Mouse (Mus musculus) kidney, embryonic 14.5 days (tissue): Measurements from ENCODE around the gene Zar1l. TPM values are rescaled to one million over a fixed set of nuclear protein-coding genes. Genes with fewer than 3 reads are reported as not detected.

Experiments used
- ATAC-seq: fragments of 200-750 bp; cut with Nextera tagmentation; 2 replicates; pipeline ENCODE4 v1.8.0; 2017; ENCODE audit warnings: moderate number of reproducible peaks, mild to moderate bottlenecking, moderate TSS enrichment, moderate library complexity; ENCODE audit not compliant: low FRiP score, low TSS enrichment
- H3K27ac ChIP-seq: fragments of 300-500 bp; sonication (generic); 2 replicates; pipeline ENCODE4 v1.5.1; 2014; ENCODE audit warnings: low read depth, mild to moderate bottlenecking, low read length, moderate library complexity, mixed read lengths
- H3K27me3 ChIP-seq: fragments of 300-500 bp; sonication (generic); 2 replicates; pipeline ENCODE4 v1.6.1; 2014; ENCODE audit warnings: mild to moderate bottlenecking, low read length; ENCODE audit not compliant: control insufficient read depth, insufficient read depth
- H3K36me3 ChIP-seq: fragments of 300-500 bp; sonication (generic); 2 replicates; pipeline ENCODE4 v1.6.1; 2014; ENCODE audit warnings: low read length, mixed read lengths; ENCODE audit not compliant: control insufficient read depth, insufficient read depth
- H3K4me1 ChIP-seq: fragments of 300-500 bp; sonication (generic); 2 replicates; pipeline ENCODE4 v1.6.1; 2014; ENCODE audit warnings: low read length, mixed read lengths; ENCODE audit not compliant: control insufficient read depth, insufficient read depth
- H3K4me2 ChIP-seq: fragments of 300-500 bp; sonication (generic); replicated peaks from 2 replicates; pipeline ENCODE4 v1.6.1; 2014; ENCODE audit warnings: low read depth, mild to moderate bottlenecking, low read length
- H3K4me3 ChIP-seq: fragments of 300-500 bp; sonication (generic); 2 replicates; pipeline ENCODE4 v1.5.1; 2014; ENCODE audit warnings: mild to moderate bottlenecking, low read length
- H3K9ac ChIP-seq: fragments of 300-500 bp; sonication (generic); 2 replicates; pipeline ENCODE4 v1.6.1; 2014; ENCODE audit warnings: low read depth, mild to moderate bottlenecking, low read length, moderate library complexity
- H3K9me3 ChIP-seq: fragments of 300-500 bp; sonication (generic); 2 replicates; pipeline ENCODE4 v1.6.1; 2016; ENCODE audit warnings: low read length; ENCODE audit not compliant: control insufficient read depth
- WGBS: fragments of 180-500 bp; shearing (Covaris S2); extraction: QIAGEN DNeasy Blood & Tissue Kit; methylation state at CpG from one replicate; pipeline ENCODE4 v1.1.7; 2014; 5-methylcytosine and 5-hydroxymethylcytosine counted together
- polyA plus RNA-seq: library from polyadenylated mRNA; unstranded; fragments of >200 nt; fragmentation: Nextera tagmentation; extraction: Ambion mirVana; gene quantifications from 2 replicates; pipeline ENCODE4 v1.2.1, GENCODE M21; 2014

Gene Zar1l
- polyA plus RNA-seq, 1 experiment from 2014 or later: not detected

GRCm38 (mm10) chr5:150543184-150543583 is 25.2 kb upstream of the Zar1l start:
- Histone ChIP-seq H3K36me3 (peaks cover 19% of the 10 kb centered on the region; the same call in 1 of the 2 replicates), H3K27me3 (no peaks in the 10 kb centered on the region), H3K9me3 (peaks cover 3% of the 10 kb centered on the region; the same call in 1 of the 2 replicates), H3K27ac (no peak overlapping the region), H3K4me1 (no peaks in the 10 kb centered on the region), H3K4me2 (no peak overlapping the region), H3K9ac (no peak overlapping the region), H3K4me3 (no peak overlapping the region)
- ATAC-seq: no peak
- WGBS: 80% methylated on average over 2 of the region's 2 CpGs

GRCm38 (mm10) chr5:150541302-150541701 is 23.3 kb upstream of the Zar1l start:
- Histone ChIP-seq H3K36me3 (peaks cover 24% of the 10 kb centered on the region; the same call in 1 of the 2 replicates), H3K9ac (no peak overlapping the region), H3K4me3 (no peak overlapping the region), H3K4me2 (no peak overlapping the region), H3K9me3 (peaks cover 3% of the 10 kb centered on the region; the same call in 1 of the 2 replicates), H3K27ac (no peak overlapping the region), H3K27me3 (no peaks in the 10 kb centered on the region), H3K4me1 (no peaks in the 10 kb centered on the region)
- no peak for ATAC-seq
- 98% methylated on average over 1 of the region's 1 CpGs for WGBS

- peaks cover 6% of the 10 kb centered on the region; the same call in 1 of the 2 replicates for H3K36me3 ChIP-seq
- H3K4me3 ChIP-seq: no peak overlapping the region
- WGBS: 92% methylated on average over 2 of the region's 2 CpGs
Measured at GRCm38 (mm10) chr5:150525239-150525638, 7.3 kb upstream of the Zar1l start.

GRCm38 (mm10) chr5:150522867-150523234 is 4.9 kb upstream of the Zar1l start:
- Histone ChIP-seq H3K4me2 (peak overlapping the region; percentile 64), H3K27ac (peak overlapping the region; percentile 43; the same call in 1 of the 2 replicates)
- no peak for ATAC-seq

More at GRCm38 (mm10) chr5:150525239-150525638, 7.3 kb upstream of the Zar1l start:
- Histone ChIP-seq H3K27me3 (no peaks in the 10 kb centered on the region), H3K9me3 (no peaks in the 10 kb centered on the region), H3K27ac (no peak overlapping the region), H3K4me2 (no peak overlapping the region), H3K4me1 (peaks cover 4% of the 10 kb centered on the region; the same call in 1 of the 2 replicates), H3K9ac (no peak overlapping the region)
- no peak for ATAC-seq

GRCm38 (mm10) chr5:150521937-150522866 is 4.2 kb upstream of the Zar1l start, which contains the start of gene Brca2:
Gene Brca2 (plus strand): TSS chr5:150522630.
- 6% methylated on average over 63 of the region's 63 CpGs for WGBS
- peak; percentile 96 for ATAC-seq
- H3K36me3 ChIP-seq: no peaks in the 10 kb centered on the region

More at GRCm38 (mm10) chr5:150522867-150523234, 4.9 kb upstream of the Zar1l start:
- WGBS: 8% methylated on average over 11 of the region's 11 CpGs
- Histone ChIP-seq H3K9ac (peak overlapping the region; percentile 81), H3K36me3 (no peaks in the 10 kb centered on the region), H3K4me1 (peaks cover 4% of the 10 kb centered on the region; the same call in 1 of the 2 replicates), H3K9me3 (no peaks in the 10 kb centered on the region), H3K27me3 (no peaks in the 10 kb centered on the region), H3K4me3 (peak overlapping the region; percentile 57)

GRCm38 (mm10) chr5:150519551-150519950 is 1.6 kb upstream of the Zar1l start:
- ATAC-seq: no peak
- Histone ChIP-seq H3K27ac (no peak overlapping the region), H3K36me3 (no peaks in the 10 kb centered on the region), H3K27me3 (no peaks in the 10 kb centered on the region), H3K4me3 (no peak overlapping the region), H3K9me3 (no peaks in the 10 kb centered on the region), H3K4me2 (no peak overlapping the region), H3K9ac (no peak overlapping the region), H3K4me1 (peaks cover 4% of the 10 kb centered on the region; the same call in 1 of the 2 replicates)
- WGBS: 88% methylated on average over 1 of the region's 1 CpGs

More at GRCm38 (mm10) chr5:150521937-150522866, 4.2 kb upstream of the Zar1l start, which contains the start of gene Brca2:
- H3K27ac ChIP-seq: peak within 1 kb of the TSS; percentile 43; the same call in 1 of the 2 replicates
- H3K4me1 ChIP-seq: peaks cover 4% of the 10 kb centered on the region; the same call in 1 of the 2 replicates
- H3K4me2 ChIP-seq: peak within 1 kb of the TSS; percentile 64
- peak within 1 kb of the TSS; percentile 81 for H3K9ac ChIP-seq
- no peaks in the 10 kb centered on the region for H3K27me3 ChIP-seq
- H3K9me3 ChIP-seq: no peaks in the 10 kb centered on the region
- H3K4me3 ChIP-seq: peak within 1 kb of the TSS; percentile 57

- 76% methylated on average over 1 of the region's 1 CpGs for WGBS
- no peak overlapping the region for H3K4me2 ChIP-seq
- H3K9ac ChIP-seq: no peak overlapping the region
- no peaks in the 10 kb centered on the region for H3K27me3 ChIP-seq
- ATAC-seq: no peak
- H3K9me3 ChIP-seq: no peaks in the 10 kb centered on the region
- H3K27ac ChIP-seq: no peak overlapping the region
- no peaks in the 10 kb centered on the region for H3K4me1 ChIP-seq
- no peak overlapping the region for H3K4me3 ChIP-seq
- H3K36me3 ChIP-seq: no peaks in the 10 kb centered on the region
Measured at GRCm38 (mm10) chr5:150514027-150514426, 3.9 kb downstream of the Zar1l start.

- Histone ChIP-seq H3K4me3 (no peak overlapping the region), H3K4me2 (no peak overlapping the region), H3K4me1 (no peaks in the 10 kb centered on the region), H3K9me3 (no peaks in the 10 kb centered on the region), H3K27me3 (no peaks in the 10 kb centered on the region), H3K27ac (no peak overlapping the region), H3K9ac (no peak overlapping the region), H3K36me3 (no peaks in the 10 kb centered on the region)
- no peak for ATAC-seq
- WGBS: 75% methylated on average over 4 of the region's 4 CpGs
Measured at GRCm38 (mm10) chr5:150513264-150513663, 4.7 kb downstream of the Zar1l start.
